Mouse (Mus musculus): Measurements from ENCODE around the gene Col20a1.

Col20a1 gene

GRCm38 (mm10) chr2:180986449-180986848 is at the start of gene Col20a1:
Col20a1 (plus strand) TSS chr2:180986535.
- DNase-seq: no peak

- DNase-seq: no peak
Measured at GRCm38 (mm10) chr2:180940187-180940586, 46.1 kb upstream of the Col20a1 start.

GRCm38 (mm10) chr2:180941869-180942268 is 44.5 kb upstream of the Col20a1 start:
- no peak for DNase-seq

GRCm38 (mm10) chr2:180949947-180950346 is 36.4 kb upstream of the Col20a1 start:
- no peak for DNase-seq

- DNase-seq: no peak
Measured at GRCm38 (mm10) chr2:180952731-180953171, 33.6 kb upstream of the Col20a1 start.

- no peak for DNase-seq
Measured at GRCm38 (mm10) chr2:180953638-180954037, 32.7 kb upstream of the Col20a1 start.

GRCm38 (mm10) chr2:180954061-180955047 is 32.0 kb upstream of the Col20a1 start, which contains the start of gene Nkain4:
Nkain4 (minus strand) TSS chr2:180954699.
- no peak for DNase-seq

GRCm38 (mm10) chr2:180959605-180960004 is 26.7 kb upstream of the Col20a1 start:
- DNase-seq: no peak

- DNase-seq: no peak
Measured at GRCm38 (mm10) chr2:180960187-180960586, 26.1 kb upstream of the Col20a1 start.

GRCm38 (mm10) chr2:180962616-180963308 is 23.6 kb upstream of the Col20a1 start:
- DNase-seq: peak; percentile 36 to 38

- DNase-seq: peak; percentile 49 to 80
Measured at GRCm38 (mm10) chr2:180963956-180964355, 22.4 kb upstream of the Col20a1 start.

- DNase-seq: peak in 1 of 2 experiments; percentile 21
Measured at GRCm38 (mm10) chr2:180966092-180966882, 20.0 kb upstream of the Col20a1 start.

GRCm38 (mm10) chr2:180967010-180967763 is 19.1 kb upstream of the Col20a1 start, which contains the start of gene Arfgap1:
Arfgap1 (plus strand) TSS chr2:180967225.
- peak; percentile 89 to 92 for DNase-seq

- peak; percentile 61 to 66 for DNase-seq
Measured at GRCm38 (mm10) chr2:180981133-180981532, 5.2 kb upstream of the Col20a1 start.

GRCm38 (mm10) chr2:180985635-180986034 is 700 bp upstream of the Col20a1 start:
- no peak for DNase-seq

GRCm38 (mm10) chr2:180987001-180987400 is 666 bp downstream of the Col20a1 start:
- no peak for DNase-seq

GRCm38 (mm10) chr2:180987432-180988030 is 1.2 kb downstream of the Col20a1 start:
- no peak for DNase-seq

GRCm38 (mm10) chr2:180988347-180988913 is 2.1 kb downstream of the Col20a1 start:
- DNase-seq: no peak

GRCm38 (mm10) chr2:180988948-180989347 is 2.6 kb downstream of the Col20a1 start:
- no peak for DNase-seq

GRCm38 (mm10) chr2:180990347-180990746 is 4.0 kb downstream of the Col20a1 start:
- DNase-seq: no peak

GRCm38 (mm10) chr2:180994360-180994759 is 8.0 kb downstream of the Col20a1 start:
- DNase-seq: no peak
